Mouse (Mus musculus) gastrocnemius, adult 2 months (tissue): ENCODE results near the gene Golgb1. TPM values are rescaled to one million over a fixed set of nuclear protein-coding genes. Genes with fewer than 3 reads are reported as not detected.
A peak's percentile ranks its signal among the peaks of the same experiment; 100 is the strongest.
"Not testable (repeated sequence)": the region's sequence is repeated elsewhere in the genome, so short reads cannot be mapped to it uniquely, and the experiment has no call there.

Source experiments
- DNase-seq: peaks from one replicate; pipeline ENCODE4 v3.0.0; 2022
- H3K27ac ChIP-seq: fragments of 200-600 bp; 2 replicates; pipeline ENCODE4 v1.8.1; 2022; ENCODE audit warnings: mild to moderate bottlenecking
- H3K4me3 ChIP-seq: fragments of 200-600 bp; 2 replicates; pipeline ENCODE4 v1.8.1; 2022; ENCODE audit warnings: mild to moderate bottlenecking, moderate library complexity
- CTCF ChIP-seq: fragments of 200-600 bp; IDR thresholded peaks from 2 replicates; pipeline ENCODE4 v1.8.1; 2022; ENCODE audit warnings: antibody characterized with exemption, mild to moderate bottlenecking, moderate library complexity
- intact Hi-C: fragments of 180-260 bp; cut with DNase I; formaldehyde crosslinking; loops from one replicate; pipeline ENCODE4 v1.15.1; 2025
- long read RNA-seq, 2 experiments: library from polyadenylated mRNA; stranded (forward); transcript quantifications; one replicate each; pipeline ENCODE4 v2.0.0; 2021
- total RNA-seq, 2 experiments: library from RNA; stranded (reverse); gene quantifications; 2 replicates each; pipeline ENCODE4 v1.2.3; 2021

Gene Golgb1
- 10 to 100 TPM; 17.7 to 28.9 TPM for total RNA-seq
- long read RNA-seq, experiment 1, full-length matches to known transcripts = 1 of 18 reads
- long read RNA-seq, experiment 1, partial matches to known transcripts = 6 of 18 reads
- long read RNA-seq, experiment 1, other reads (novel, unspliced or antisense) = 11 of 18 reads
- long read RNA-seq, experiment 2, partial matches to known transcripts = 4 of 13 reads
- long read RNA-seq, experiment 2, other reads (novel, unspliced or antisense) = 9 of 13 reads

GRCm38 (mm10) chr16:36874583-36875275 is at the start of gene Golgb1, which contains the start of gene Eaf2:
TSS of gene Golgb1 (plus strand) at chr16:36875140.
TSS of gene Eaf2 (minus strand) at chr16:36875003.
- no peak for TF ChIP-seq CTCF
- DNase-seq = peak; percentile 97
- intact Hi-C loops = loop anchor here (2.0 kb wide), 1 partner anchor 136 kb away; the partner anchor contains the start of gene Polq
- peak within 1 kb of the TSS; percentile 84 for H3K4me3 ChIP-seq
- H3K27ac ChIP-seq = peak within 1 kb of the TSS; percentile 96

GRCm38 (mm10) chr16:36827611-36828053 is 47.3 kb upstream of the Golgb1 start:
- H3K4me3 ChIP-seq = peak overlapping the region; percentile 79
- TF ChIP-seq CTCF = no peak
- DNase-seq = no peak
- intact Hi-C loops = loop anchor here (5.0 kb wide), 1 partner anchor 185 kb away; the partner anchor contains the start of gene Polq
- peak overlapping the region; percentile 78; the same call in 1 of the 2 replicates for H3K27ac ChIP-seq

- intact Hi-C loops = loop anchor here (5.0 kb wide), 1 partner anchor 184 kb away; the partner anchor contains the start of gene Polq
- peak within 1 kb of the TSS; percentile 78 for H3K27ac ChIP-seq
- peak within 1 kb of the TSS; percentile 79 for H3K4me3 ChIP-seq
- peak; percentile 89 for DNase-seq
- TF ChIP-seq CTCF = no peak
Observed at GRCm38 (mm10) chr16:36828054-36828786, 46.7 kb upstream of the Golgb1 start, which contains the start of gene Iqcb1. TSS of gene Iqcb1 (plus strand) at chr16:36828385.

- Histone ChIP-seq H3K27ac (peak overlapping the region; percentile 78), H3K4me3 (peak overlapping the region; percentile 79)
- intact Hi-C loops = loop anchor here (5.0 kb wide), 1 partner anchor 183 kb away; the partner anchor contains the start of gene Polq
- DNase-seq = no peak
- TF ChIP-seq CTCF = no peak
Observed at GRCm38 (mm10) chr16:36828820-36829219, 46.1 kb upstream of the Golgb1 start.

GRCm38 (mm10) chr16:36846894-36847293 is 28.0 kb upstream of the Golgb1 start:
- H3K4me3 ChIP-seq, H3K27ac ChIP-seq, intact Hi-C loops, DNase-seq: not testable (repeated sequence)

- Histone ChIP-seq H3K27ac (no peak overlapping the region), H3K4me3 (no peak overlapping the region)
- DNase-seq = no peak
- no peak for TF ChIP-seq CTCF
- intact Hi-C loops = no loop called here
Observed at GRCm38 (mm10) chr16:36851202-36851601, 23.7 kb upstream of the Golgb1 start.

- Histone ChIP-seq H3K27ac (no peak overlapping the region), H3K4me3 (no peak overlapping the region)
- intact Hi-C loops = no loop called here
- DNase-seq = no peak
- no peak for TF ChIP-seq CTCF
Observed at GRCm38 (mm10) chr16:36863585-36863984, 11.4 kb upstream of the Golgb1 start.

GRCm38 (mm10) chr16:36869442-36869841 is 5.5 kb upstream of the Golgb1 start:
- no peak for TF ChIP-seq CTCF
- DNase-seq = no peak
- no peak overlapping the region for H3K4me3 ChIP-seq
- no peak overlapping the region for H3K27ac ChIP-seq
- intact Hi-C loops = no loop called here

GRCm38 (mm10) chr16:36875276-36875851 is 424 bp downstream of the Golgb1 start:
- intact Hi-C loops = loop anchor here (2.0 kb wide), 1 partner anchor 135 kb away; the partner anchor contains the start of gene Polq
- peak overlapping the region; percentile 84 for H3K4me3 ChIP-seq
- H3K27ac ChIP-seq = peak overlapping the region; percentile 96
- TF ChIP-seq CTCF = no peak
- peak; percentile 84 for DNase-seq

- intact Hi-C loops = no loop called here
- TF ChIP-seq CTCF = peak; percentile 47
- Histone ChIP-seq H3K27ac (no peak overlapping the region), H3K4me3 (no peak overlapping the region)
- DNase-seq = no peak
Observed at GRCm38 (mm10) chr16:36877316-36877715, 2.4 kb downstream of the Golgb1 start.

GRCm38 (mm10) chr16:36882737-36883343 is 7.9 kb downstream of the Golgb1 start:
- H3K4me3 ChIP-seq = no peak overlapping the region
- H3K27ac ChIP-seq = no peak overlapping the region
- intact Hi-C loops = loop anchor here (5.0 kb wide), 1 partner anchor 54 kb away; no protein-coding TSS in a partner anchor
- DNase-seq = no peak
- TF ChIP-seq CTCF = no peak
